Mouse (Mus musculus) cerebellum, adult (tissue): ENCODE results near the gene Smtnl2.
A peak's percentile ranks its signal among the peaks of the same experiment; 100 is the strongest.
"Not testable (repeated sequence)": the region's sequence is repeated elsewhere in the genome, so short reads cannot be mapped to it uniquely, and the experiment has no call there.

Experiments used
- ATAC-seq: cut with Nextera tagmentation; 2 replicates; pipeline ENCODE4 v1.9.2; 2017; ENCODE audit warnings: mild to moderate bottlenecking, moderate library complexity, mixed read lengths; ENCODE audit not compliant: insufficient number of reproducible peaks, low FRiP score, low TSS enrichment

Smtnl2 gene

DNA sequence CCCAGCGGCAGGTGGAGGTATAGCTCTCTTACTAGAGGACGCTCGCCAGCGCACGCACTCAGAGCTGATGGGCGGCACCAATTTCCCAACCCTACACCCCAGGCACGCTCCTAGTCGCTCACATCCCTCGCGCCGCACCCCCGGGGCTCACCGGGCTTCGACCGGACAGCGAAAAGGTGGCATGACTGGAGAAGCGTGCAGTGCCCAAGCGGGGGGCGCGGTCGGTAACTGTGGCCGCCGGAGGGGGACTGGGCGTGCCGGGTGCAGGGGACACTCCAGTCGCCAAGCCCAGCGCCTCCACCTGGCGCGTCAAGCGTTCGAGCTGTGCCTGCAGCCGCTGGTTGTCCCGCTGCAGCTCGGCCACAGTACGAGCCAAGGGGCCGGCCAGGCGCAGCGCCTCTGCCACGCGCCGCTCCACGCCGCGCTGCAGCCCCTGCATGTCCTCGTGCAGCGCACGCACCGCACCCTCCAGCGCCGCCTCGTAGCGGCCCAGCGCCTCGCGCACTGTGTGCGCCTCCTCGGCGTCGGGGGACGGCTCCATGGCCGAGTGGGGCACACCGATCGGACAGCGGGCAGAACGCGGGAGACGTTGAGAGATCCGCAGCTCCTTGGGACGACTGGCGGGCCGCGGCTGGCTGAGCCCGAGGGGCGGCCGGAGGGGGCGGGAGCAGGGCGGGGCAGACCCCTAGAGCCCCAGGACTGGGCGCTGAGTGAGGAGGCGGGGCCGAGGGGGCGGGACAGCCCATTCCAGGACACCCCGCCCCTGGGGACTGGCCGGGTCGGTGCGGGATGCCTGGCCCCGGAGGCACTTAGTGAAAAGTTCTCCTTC, at the start of gene Smtnl2:
Gene Smtnl2, minus strand, starts transcription at position 621 of the 829 bp plus-strand sequence.
- ATAC-seq = no peak

DNA sequence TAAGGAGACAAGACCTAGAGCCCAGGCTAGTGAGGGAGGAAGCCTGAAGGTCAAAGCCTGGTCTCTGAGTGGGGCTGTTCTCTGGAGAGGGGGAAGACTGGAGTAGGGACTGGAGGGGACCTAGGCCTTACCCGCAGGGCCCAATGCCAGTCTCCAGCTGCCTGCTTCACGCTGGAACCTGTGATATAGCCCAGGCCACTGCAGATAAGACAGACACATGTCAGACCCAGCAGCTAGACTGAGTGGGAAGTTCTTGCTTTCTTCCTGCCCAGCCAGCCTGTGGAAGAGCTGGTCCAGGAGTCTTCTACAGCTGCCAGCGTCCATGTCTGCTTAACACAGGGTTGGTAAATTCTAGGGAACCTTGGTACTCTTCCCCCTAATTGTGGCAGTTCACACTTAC, 47.0 kb upstream of the Smtnl2 start:
- ATAC-seq = no peak

DNA sequence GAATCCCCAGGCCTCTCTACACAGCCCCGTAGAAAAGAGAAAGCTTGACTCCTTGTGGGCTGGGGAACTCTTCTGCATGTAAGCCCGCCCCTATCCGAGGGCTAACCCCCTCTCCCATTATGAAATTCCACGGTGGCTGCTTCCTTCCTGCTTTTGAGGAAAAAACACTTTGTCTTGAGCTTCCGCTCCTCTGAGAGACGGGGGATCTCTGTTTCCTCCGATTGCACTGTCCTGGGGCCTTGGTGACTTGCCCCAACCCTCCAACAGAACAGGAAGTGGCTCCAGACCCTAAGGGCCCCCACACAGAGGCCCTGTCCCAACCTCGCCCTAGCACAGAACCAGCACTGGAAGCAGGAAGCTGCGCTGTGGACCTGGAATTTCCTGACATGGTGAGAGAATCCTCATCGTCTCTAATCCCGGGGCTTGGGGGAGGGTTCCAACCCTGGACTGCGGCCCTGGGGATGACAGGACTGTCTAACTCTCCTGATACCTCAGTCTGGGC, 46.5 kb upstream of the Smtnl2 start:
- no peak for ATAC-seq

GRCm38 (mm10) chr11:72455694-72456093, 44.2 kb upstream of the Smtnl2 start:
- no peak for ATAC-seq

- ATAC-seq = no peak
Measured at GRCm38 (mm10) chr11:72453105-72453953, 41.8 kb upstream of the Smtnl2 start.

DNA sequence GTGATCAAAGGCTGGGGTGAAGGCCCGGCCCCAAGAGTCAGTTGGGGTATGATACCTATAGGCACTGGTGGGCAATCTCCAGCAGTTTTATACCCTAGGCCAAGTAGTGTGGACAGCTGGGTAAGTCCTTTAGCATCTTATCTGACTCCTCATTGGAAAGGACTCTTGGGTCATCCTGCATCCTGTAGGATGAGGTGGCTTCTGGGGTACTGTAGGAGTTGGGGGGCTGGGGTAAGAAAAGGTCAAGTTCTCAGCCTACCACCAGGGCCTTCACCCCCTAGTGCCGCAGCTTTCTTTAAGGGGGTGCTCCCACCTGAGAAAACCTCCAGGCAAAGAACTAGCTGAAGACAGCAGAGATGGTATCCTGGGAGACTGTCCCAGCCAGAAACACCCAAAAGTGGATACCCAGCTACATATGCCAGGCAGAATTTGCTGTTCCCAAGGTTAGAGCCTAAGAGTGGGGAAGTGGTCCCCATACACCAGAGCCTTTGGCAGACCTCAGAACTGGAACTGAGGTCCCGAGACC, 40.7 kb upstream of the Smtnl2 start:
- no peak for ATAC-seq

GRCm38 (mm10) chr11:72447475-72447874, 36.0 kb upstream of the Smtnl2 start:
- ATAC-seq = no peak

- no peak for ATAC-seq
Measured at GRCm38 (mm10) chr11:72446311-72447105, 35.0 kb upstream of the Smtnl2 start.

DNA sequence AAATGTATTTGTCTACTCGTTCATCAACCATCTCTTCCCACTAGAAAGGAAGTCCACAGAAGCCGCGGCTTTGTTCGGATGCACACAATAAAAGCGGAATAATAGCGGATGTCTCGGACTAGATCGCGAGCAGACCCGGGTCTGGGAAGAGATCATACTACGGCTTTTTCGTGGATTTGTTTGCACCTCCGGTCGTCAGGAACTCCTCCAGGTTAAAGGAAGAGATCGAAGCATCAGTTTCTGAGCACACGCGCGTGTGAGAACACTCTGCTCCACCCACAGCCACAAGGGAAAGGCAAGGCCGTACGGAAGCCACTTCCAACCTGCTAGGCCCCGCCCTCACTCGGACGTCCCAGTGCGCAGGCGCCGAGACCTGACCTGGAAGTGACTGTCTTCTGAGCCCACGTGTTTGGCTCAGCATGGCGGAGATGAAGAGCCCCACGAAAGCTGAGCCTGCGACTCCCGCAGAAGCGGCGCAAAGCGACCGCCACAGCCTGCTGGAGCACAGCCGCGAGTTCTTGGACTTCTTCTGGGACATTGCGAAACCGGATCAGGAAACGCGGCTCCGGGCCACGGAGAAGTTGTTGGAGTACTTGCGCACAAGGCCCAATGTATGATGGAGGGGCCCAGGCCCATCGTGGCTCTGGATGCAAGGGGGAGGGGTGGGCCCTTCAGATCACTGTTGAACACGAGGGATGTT, 29.6 kb upstream of the Smtnl2 start, which contains the start of gene Mybbp1a:
Gene Mybbp1a, plus strand, starts transcription at position 391 of the 700 bp plus-strand sequence.
- ATAC-seq = peak; percentile 87

DNA sequence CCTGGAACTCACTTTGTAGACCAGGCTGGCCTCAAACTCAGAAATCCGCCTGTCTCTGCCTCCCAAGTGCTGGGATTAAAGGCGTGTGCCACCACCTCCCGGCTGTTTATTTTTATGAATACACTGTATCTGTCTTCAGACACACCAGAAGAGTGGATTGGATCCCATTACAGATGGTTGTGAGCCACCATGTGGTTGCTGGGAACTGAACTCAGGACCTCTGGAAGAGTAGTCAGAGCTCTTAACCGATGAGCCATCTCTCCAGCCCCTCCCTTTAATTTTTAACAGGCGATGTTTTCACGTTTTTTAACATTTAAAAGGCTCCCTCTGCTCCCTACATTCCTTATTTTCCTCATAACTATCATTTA, 29.1 kb upstream of the Smtnl2 start:
- not testable (repeated sequence) for ATAC-seq

DNA sequence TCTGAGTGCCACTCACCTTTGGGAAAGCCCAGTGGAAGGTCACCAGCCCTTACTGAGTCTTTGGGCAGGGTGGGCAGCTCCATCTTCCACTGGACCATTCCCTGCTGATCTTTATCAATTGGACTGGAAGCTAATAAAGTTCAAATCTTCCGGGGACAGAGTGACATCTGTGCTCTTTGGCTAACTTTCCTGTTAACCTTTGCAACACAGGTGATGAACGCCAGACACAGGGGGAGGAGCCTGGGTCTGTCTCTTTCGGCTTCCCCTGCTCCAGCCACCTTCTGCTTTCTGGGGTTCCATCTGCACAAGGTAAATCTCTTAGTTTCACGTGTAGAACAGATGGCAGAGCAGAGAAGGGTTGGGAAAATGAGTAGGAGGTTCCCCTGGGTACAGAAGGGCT, 26.9 kb upstream of the Smtnl2 start:
- ATAC-seq = no peak

DNA sequence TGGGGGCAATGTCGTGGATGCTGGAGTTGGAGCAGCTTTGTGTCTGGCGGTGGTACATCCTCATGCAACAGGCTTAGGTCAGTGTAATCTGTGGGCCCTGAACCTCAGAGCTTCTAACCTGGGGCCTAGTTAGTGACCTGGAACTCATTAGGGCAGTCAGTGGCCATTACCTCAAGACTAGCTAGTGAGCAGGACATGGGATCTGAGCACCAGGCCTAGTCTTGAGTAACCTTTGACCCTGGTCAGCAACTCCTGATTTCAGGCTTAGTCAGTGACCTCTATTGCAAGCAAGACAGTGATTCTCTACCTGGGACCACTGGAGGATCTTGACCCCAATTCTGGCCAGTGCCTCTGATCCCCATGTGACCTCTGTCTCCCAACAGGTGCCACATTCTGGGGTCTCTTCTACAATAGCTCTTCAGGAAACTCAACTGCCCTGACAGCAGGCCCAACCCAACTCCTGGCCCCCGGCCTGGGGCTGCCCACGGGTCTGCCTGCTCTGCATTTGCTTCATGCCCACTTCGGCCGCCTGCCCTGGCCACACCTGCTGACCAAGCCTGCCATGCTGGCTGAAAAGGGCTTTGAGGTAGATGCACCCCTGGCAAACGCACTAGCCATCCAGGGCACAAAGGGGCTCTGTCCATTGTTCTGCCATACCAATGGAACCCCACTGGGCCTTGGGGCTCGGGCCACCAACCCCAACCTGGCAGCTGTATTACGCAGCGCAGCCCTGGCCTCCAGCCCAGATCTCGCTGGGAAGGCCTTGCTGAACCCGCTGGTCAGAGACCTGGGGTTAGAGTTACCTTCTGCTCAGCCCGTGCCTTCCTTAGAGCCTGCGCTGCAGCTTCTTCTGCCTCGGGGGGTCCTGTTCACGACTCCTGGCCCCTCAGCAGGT, 25.5 kb upstream of the Smtnl2 start:
- ATAC-seq = no peak

GRCm38 (mm10) chr11:72436271-72436670, 24.8 kb upstream of the Smtnl2 start:
- no peak for ATAC-seq

- ATAC-seq = no peak
Measured at GRCm38 (mm10) chr11:72435694-72436045, 24.2 kb upstream of the Smtnl2 start.

- no peak for ATAC-seq
Measured at GRCm38 (mm10) chr11:72434963-72435693, 23.6 kb upstream of the Smtnl2 start, which contains the start of gene Ggt6. Gene Ggt6 (plus strand): TSS chr11:72435526.

GRCm38 (mm10) chr11:72430311-72431068, 19.0 kb upstream of the Smtnl2 start:
- not testable (repeated sequence) for ATAC-seq

- no peak for ATAC-seq
Measured at GRCm38 (mm10) chr11:72429288-72429690, 17.8 kb upstream of the Smtnl2 start.
